Mouse (Mus musculus): ENCODE results near the gene Gchfr. TPM values are rescaled to one million over a fixed set of nuclear protein-coding genes. Genes with fewer than 3 reads are reported as not detected.
A peak's percentile ranks its signal among the peaks of the same experiment; 100 is the strongest.

Gchfr gene
- 25.7 and 27.2 TPM in 2 replicates for polyA plus RNA-seq (2012; rRNA removed)

DNA sequence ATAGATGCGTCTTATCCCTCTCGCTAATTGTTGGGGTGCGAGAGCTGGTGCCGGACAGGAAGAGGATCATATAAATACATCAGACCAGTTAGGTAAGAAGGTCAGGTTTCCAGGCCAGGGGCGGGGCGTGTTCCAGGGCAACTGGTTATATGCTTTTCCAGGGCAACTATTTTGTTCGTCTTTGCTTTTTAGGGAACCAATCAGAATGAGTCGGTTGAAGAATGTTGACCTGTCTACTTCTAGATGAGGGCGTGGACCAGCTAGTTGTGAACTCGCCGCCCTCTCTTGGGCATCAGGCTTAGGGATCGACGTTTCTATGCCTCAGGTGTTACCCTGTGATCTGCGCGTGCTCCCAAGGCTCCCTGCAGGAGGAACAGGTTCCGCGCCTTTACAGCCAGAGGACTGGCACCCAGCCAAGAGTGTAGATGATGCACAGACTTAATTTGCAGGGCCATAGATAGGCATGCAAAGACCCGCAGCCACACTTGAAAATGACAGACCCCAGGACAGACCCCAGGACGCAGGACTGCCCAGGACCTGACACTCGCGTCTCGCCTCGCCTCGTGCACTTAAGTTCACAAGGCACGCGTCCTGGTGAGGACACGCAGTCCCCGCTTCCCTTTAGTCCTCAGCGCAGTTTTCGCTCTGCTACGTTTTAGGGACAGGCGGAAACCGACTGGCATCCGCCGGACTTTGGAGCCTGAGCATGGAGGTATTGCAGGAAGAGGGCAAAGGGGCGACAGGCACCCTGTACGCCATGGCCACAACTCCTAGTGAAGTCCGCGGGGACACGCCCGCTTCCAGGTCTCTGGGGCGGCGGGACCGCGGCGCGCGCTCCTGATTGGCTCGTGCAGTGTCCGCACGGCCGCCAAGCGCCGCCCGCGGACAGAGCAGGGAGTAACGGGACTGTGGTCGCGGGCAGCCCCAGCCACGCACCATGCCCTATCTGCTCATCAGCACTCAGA is at the start of gene Gchfr:
Gene Gchfr (plus strand): TSS at position 873 of the 965 bp plus-strand sequence.
- peak; percentile 72 for DNase-seq
- TF ChIP-seq CTCF (IDR thresholded peaks at IDR 0.05; ENCODE audit: insufficient read depth, low read length) (no peak), POLR2A (IDR thresholded peaks at IDR 0.05; ENCODE audit: borderline replicate concordance, extremely low read depth, low read depth, low read length) (no peak)
- Histone ChIP-seq H3K4me3 (replicated peaks; ENCODE audit: extremely low read depth, low read depth, low read length) (peak within 1 kb of the TSS; percentile 75), H3K4me1 (ENCODE audit: control insufficient read depth, insufficient read depth, low read length) (peaks cover 7% of the 10 kb centered on the region)
- WGBS = under 1% methylated on average over 60 of the region's 60 CpGs

DNA sequence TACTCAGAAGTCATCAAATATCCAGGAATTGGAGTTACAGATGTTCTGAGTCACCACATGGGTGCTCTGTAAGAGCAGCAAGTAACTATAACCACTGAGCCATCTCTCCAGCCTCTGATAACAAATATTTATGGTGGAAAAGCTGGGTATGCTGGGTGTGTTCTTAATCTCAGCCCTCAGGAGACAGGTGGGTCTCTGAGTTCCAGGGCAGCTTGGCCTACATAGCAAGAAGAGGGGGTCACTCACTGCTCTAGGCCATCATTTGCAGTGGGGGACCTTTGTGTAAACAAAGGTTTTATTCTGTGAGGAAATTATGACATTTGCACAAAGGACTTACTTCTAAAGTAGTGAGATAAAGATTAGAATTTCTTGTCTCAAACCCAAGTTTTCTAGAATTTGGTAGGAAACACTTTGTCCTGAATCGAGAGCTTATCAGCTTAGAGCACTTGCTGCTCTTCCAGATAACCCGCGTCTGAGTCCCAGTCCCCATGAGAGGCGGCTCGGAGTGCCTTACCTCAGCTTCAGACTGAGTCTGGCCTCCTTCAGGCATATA is 31.2 kb upstream of the Gchfr start:
- Histone ChIP-seq H3K4me3 (replicated peaks; ENCODE audit: extremely low read depth, low read depth, low read length) (no peak overlapping the region), H3K4me1 (ENCODE audit: control insufficient read depth, insufficient read depth, low read length) (no peaks in the 10 kb centered on the region)
- DNase-seq = no peak
- TF ChIP-seq POLR2A (IDR thresholded peaks at IDR 0.05; ENCODE audit: borderline replicate concordance, extremely low read depth, low read depth, low read length) = no peak
- TF ChIP-seq CTCF (IDR thresholded peaks at IDR 0.05; ENCODE audit: insufficient read depth, low read length) = no peak
- WGBS = 73% methylated on average over 5 of the region's 5 CpGs

DNA sequence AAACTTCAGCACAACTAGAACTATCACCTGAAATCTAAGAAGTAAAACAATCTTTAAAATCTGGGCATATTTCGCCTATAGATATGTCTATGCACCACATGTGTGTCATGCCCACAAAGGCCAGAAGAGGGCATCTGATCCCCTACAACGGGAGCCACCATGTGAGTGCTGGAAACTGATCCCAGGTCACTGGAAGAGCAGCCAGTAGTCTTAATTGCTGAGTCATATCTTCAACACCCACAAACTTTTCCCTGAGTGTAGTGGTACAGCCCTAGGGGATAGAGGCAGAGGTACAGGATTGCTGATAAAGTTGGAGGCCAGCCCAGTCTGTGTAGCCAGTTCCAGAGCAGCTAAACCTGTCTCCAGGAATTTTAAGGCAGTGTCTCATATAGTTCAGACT is 22.4 kb upstream of the Gchfr start:
- 92% methylated on average over 2 of the region's 2 CpGs for whole genome bisulfite sequencing
- TF ChIP-seq POLR2A (IDR thresholded peaks at IDR 0.05; ENCODE audit: borderline replicate concordance, extremely low read depth, low read depth, low read length) (no peak), CTCF (IDR thresholded peaks at IDR 0.05; ENCODE audit: insufficient read depth, low read length) (0 out of 2 replicates have a peak, but pooled peaks have one; percentile 32)
- DNase-seq = no peak
- H3K4me3 ChIP-seq (replicated peaks; ENCODE audit: extremely low read depth, low read depth, low read length) = no peak overlapping the region
- H3K4me1 ChIP-seq (ENCODE audit: control insufficient read depth, insufficient read depth, low read length) = no peaks in the 10 kb centered on the region

DNA sequence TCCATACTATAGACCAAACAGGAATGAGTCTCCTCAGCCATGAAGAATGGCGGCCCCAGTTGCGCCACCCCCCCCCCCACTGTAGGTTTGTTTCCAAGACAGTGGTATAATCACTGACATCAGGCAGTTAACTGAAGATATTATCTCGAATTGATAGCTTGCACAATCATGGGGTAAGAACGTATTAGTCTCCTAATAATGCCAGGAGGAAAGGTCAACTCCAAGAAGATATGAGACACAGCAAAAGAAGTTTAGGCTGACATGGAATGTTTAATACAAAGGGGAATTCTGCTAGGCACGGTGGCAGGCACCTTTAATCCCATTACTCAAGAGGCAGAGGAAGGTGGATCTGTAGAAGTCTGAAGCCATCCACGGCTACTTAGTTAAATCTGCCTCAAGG is 21.1 kb upstream of the Gchfr start:
- WGBS = 88% methylated on average over 6 of the region's 6 CpGs
- DNase-seq = no peak
- Histone ChIP-seq H3K4me3 (replicated peaks; ENCODE audit: extremely low read depth, low read depth, low read length) (no peak overlapping the region), H3K4me1 (ENCODE audit: control insufficient read depth, insufficient read depth, low read length) (no peaks in the 10 kb centered on the region)
- TF ChIP-seq POLR2A (IDR thresholded peaks at IDR 0.05; ENCODE audit: borderline replicate concordance, extremely low read depth, low read depth, low read length) (no peak), CTCF (IDR thresholded peaks at IDR 0.05; ENCODE audit: insufficient read depth, low read length) (no peak)

DNA sequence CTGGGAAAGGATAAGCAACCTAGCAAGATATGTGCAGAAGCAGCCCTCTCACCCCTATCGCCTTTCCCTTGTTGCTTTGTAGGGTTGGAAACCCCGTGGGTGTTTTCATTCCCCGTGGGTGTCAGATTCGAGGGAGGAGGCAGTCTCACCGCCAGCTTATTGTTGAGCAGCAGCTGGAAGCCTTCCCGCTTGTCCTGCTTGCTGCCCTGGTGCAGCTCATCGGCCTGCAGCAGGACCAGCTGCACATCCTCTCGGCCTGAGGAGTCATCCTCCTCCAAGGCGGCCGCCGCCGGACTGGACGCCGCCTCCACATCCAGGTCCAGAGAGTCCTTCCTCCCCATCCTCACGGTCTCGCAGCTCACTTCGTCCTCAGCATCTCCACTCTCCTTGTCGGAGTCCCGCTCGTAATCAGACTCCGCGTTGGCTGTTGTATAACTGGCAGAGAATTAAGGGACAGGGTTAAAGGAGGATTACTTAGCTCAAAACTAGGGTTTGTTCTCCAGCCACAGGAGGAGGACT is 20.4 kb upstream of the Gchfr start:
- WGBS = 81% methylated on average over 22 of the region's 22 CpGs
- Histone ChIP-seq H3K4me1 (ENCODE audit: control insufficient read depth, insufficient read depth, low read length) (no peaks in the 10 kb centered on the region), H3K4me3 (replicated peaks; ENCODE audit: extremely low read depth, low read depth, low read length) (no peak overlapping the region)
- DNase-seq = no peak
- TF ChIP-seq CTCF (IDR thresholded peaks at IDR 0.05; ENCODE audit: insufficient read depth, low read length) = no peak
- no peak for TF ChIP-seq POLR2A (IDR thresholded peaks at IDR 0.05; ENCODE audit: borderline replicate concordance, extremely low read depth, low read depth, low read length)

DNA sequence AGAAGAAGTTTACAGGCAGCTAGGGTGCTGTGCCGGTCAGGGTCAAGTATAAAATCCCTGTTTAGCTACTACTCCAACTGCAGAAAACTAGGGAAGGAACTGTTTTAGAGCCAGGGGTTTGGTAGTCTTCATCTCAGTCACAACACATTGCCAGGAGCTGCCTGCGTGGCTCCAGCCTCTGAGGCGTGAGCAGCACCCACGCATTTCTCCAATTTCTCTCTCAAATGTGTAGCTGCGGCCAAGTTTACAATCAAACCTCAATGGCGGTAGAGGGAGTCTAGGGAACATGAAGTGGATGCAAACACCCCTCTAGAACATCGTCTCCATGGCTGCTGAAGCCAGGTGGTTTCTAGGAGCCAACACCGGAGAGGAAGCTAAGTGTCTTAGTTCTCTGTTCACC is 19.8 kb upstream of the Gchfr start:
- Histone ChIP-seq H3K4me3 (replicated peaks; ENCODE audit: extremely low read depth, low read depth, low read length) (no peak overlapping the region), H3K4me1 (ENCODE audit: control insufficient read depth, insufficient read depth, low read length) (no peaks in the 10 kb centered on the region)
- no peak for DNase-seq
- WGBS = 87% methylated on average over 8 of the region's 8 CpGs
- TF ChIP-seq POLR2A (IDR thresholded peaks at IDR 0.05; ENCODE audit: borderline replicate concordance, extremely low read depth, low read depth, low read length) = no peak
- no peak for TF ChIP-seq CTCF (IDR thresholded peaks at IDR 0.05; ENCODE audit: insufficient read depth, low read length)

DNA sequence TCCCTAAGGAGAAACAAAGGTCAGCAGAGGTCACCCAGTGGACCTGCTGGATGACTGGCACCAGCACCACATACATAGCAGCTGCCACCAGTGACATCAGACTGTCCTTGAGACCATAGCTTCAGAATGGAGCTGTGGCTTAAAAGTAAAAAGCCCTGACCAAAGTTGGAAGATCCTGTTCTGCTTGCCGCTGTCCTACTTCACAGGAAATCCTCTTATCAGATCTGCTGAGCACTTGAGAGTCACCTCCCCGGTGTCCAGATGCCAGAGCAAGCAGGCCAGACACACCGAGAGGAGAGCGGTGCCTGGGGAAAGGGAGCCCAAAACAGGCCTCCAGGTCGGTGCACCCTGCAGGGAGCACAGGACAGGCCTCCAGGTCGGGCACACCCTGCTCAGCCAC is 15.3 kb upstream of the Gchfr start:
- Histone ChIP-seq H3K4me1 (ENCODE audit: control insufficient read depth, insufficient read depth, low read length) (peaks cover 5% of the 10 kb centered on the region; the same call in 1 of the 2 replicates), H3K4me3 (replicated peaks; ENCODE audit: extremely low read depth, low read depth, low read length) (no peak overlapping the region)
- 52% methylated on average over 6 of the region's 6 CpGs for WGBS
- TF ChIP-seq POLR2A (IDR thresholded peaks at IDR 0.05; ENCODE audit: borderline replicate concordance, extremely low read depth, low read depth, low read length) (no peak), CTCF (IDR thresholded peaks at IDR 0.05; ENCODE audit: insufficient read depth, low read length) (no peak)
- DNase-seq = no peak

DNA sequence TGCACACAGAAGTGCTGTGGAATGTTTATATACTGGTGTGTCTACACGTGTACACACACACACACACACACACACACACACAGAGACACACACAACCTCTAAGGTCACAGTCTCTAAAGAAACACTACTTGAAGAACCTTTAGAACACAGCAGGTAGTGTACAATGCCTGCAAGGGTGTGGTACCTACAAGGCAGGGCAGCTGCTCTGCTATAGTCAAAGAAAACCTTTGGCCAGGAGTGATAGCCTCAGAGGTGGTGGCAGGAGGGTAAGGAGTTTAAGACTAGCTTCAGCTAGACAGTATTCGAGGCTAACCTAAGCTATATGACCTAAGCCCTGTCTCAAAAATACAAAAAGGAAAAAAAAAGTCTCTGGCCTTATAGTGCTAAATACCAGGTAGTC is 12.9 kb upstream of the Gchfr start:
- TF ChIP-seq CTCF (IDR thresholded peaks at IDR 0.05; ENCODE audit: insufficient read depth, low read length) = no peak
- TF ChIP-seq POLR2A (IDR thresholded peaks at IDR 0.05; ENCODE audit: borderline replicate concordance, extremely low read depth, low read depth, low read length) = no peak
- no peak overlapping the region for H3K4me3 ChIP-seq (replicated peaks; ENCODE audit: extremely low read depth, low read depth, low read length)
- WGBS = 68% methylated on average over 2 of the region's 2 CpGs

DNA sequence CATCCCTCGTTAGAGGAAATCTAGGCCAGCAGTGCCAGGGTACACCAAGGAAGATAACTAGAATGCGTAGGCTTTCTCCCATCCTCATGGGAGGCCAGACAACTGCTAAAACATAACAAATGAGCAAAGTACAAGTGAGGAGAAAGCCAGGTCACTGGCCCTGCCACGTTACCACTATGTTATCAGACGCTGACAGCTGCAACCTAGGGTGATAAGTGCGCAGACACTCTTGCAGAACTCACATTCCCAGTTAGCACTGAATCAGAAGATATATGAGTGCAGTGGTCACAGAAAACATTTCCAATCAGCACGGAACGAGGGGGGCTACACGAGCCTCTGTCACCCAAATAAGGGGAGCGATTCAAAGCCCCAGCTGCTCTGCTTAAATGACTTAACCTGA is 12.2 kb upstream of the Gchfr start:
- 72% methylated on average over 9 of the region's 9 CpGs for WGBS
- peaks cover 7% of the 10 kb centered on the region; the same call in 1 of the 2 replicates for H3K4me1 ChIP-seq (ENCODE audit: control insufficient read depth, insufficient read depth, low read length)
- TF ChIP-seq POLR2A (IDR thresholded peaks at IDR 0.05; ENCODE audit: borderline replicate concordance, extremely low read depth, low read depth, low read length) = no peak
- TF ChIP-seq CTCF (IDR thresholded peaks at IDR 0.05; ENCODE audit: insufficient read depth, low read length) = no peak
- DNase-seq = no peak
- no peak overlapping the region for H3K4me3 ChIP-seq (replicated peaks; ENCODE audit: extremely low read depth, low read depth, low read length)

More for the DNA sequence above, 12.9 kb upstream of the Gchfr start:
- H3K4me1 ChIP-seq (ENCODE audit: control insufficient read depth, insufficient read depth, low read length) = peaks cover 7% of the 10 kb centered on the region; the same call in 1 of the 2 replicates
- DNase-seq = no peak
